Comparison of ENCODE assay signal across 9 mouse cellular contexts in genomic region chr10:41151441-41151840, GRCm38 (mm10).
DNase-seq lines count a peak whose midpoint lies in the region; ATAC-seq and TF ChIP-seq lines count a peak whose summit lies in the region.
"Had no signal": no experiment of that assay in that cellular context is flagged by ENCODE, and none has a peak within 500 bp of the region (broad histone marks: within the 10 kb centered on the region; RNA-seq: fewer than 3 reads in every experiment).

No protein-coding gene starts in this region.

- H3K4me2 ChIP-seq in hindbrain, postnatal 0 days (ENCODE audit: low read depth, low read length), result peak overlapping the region; percentile 33; the same call in 1 of the 2 replicates
- peak overlapping the region; percentile 24; the same call in 1 of the 2 replicates for H3K4me2 ChIP-seq in intestine, embryonic 15.5 days (replicated peaks)

- peak; percentile 65 for DNase-seq in hindbrain, postnatal 0 days (ENCODE audit: low spot score)
- DNase-seq in hindbrain, embryonic 10.5 days (ENCODE audit: low spot score), result no peak
- DNase-seq in ES-CJ7 (ENCODE audit: low read depth, low spot score), result peak; percentile 28
- no peak for DNase-seq in thymus, postnatal 4 days
- no peak for DNase-seq in layer of hippocampus, adult 9-10 months (ENCODE audit: low spot score)
- DNase-seq: adrenal gland, postnatal 36 days; thymus, adult 2 months had no signal

- no peaks in the 10 kb centered on the region for H3K79me3 ChIP-seq in C2C12 (ENCODE audit: low read depth)

- no peaks in the 10 kb centered on the region for H3K27me3 ChIP-seq in hindbrain, postnatal 0 days (ENCODE audit: insufficient read depth, low read length)
- peaks cover 16% of the 10 kb centered on the region; the same call in 1 of the 2 replicates for H3K27me3 ChIP-seq in hindbrain, embryonic 10.5 days (ENCODE audit: insufficient read depth, poor library complexity, severe bottlenecking)
- peaks cover 17% of the 10 kb centered on the region for H3K27me3 ChIP-seq in C2C12 (ENCODE audit: control insufficient read depth, insufficient read depth, insufficient read length)
- H3K27me3 ChIP-seq in intestine, embryonic 15.5 days (replicated peaks), result no peaks in the 10 kb centered on the region

- H3ac ChIP-seq in C2C12 (ENCODE audit: control insufficient read depth, insufficient read length, low read depth), result no peak overlapping the region

- H3K36me3 ChIP-seq in hindbrain, postnatal 0 days (ENCODE audit: insufficient read depth, low read length), result no peaks in the 10 kb centered on the region
- no peaks in the 10 kb centered on the region for H3K36me3 ChIP-seq in hindbrain, embryonic 10.5 days
- H3K36me3 ChIP-seq in C2C12 (ENCODE audit: control insufficient read depth, insufficient read depth), result no peaks in the 10 kb centered on the region
- no peaks in the 10 kb centered on the region for H3K36me3 ChIP-seq in intestine, embryonic 15.5 days

- no peak for ATAC-seq in hindbrain, postnatal 0 days
- no peak for ATAC-seq in intestine, embryonic 15.5 days

- H3K27ac ChIP-seq in hindbrain, postnatal 0 days, result no peak overlapping the region
- H3K27ac ChIP-seq in hindbrain, embryonic 10.5 days, result no peak overlapping the region
- H3K27ac ChIP-seq in intestine, embryonic 15.5 days, result no peak overlapping the region

- no peak for TF ChIP-seq CTCF in hindbrain, postnatal 0 days (IDR thresholded peaks at IDR 0.05; ENCODE audit: low read depth)
- TF ChIP-seq CTCF in C2C12 (IDR thresholded peaks at IDR 0.05; ENCODE audit: control insufficient read depth, insufficient read depth, insufficient read length), result no peak

- H3K4me1 ChIP-seq in hindbrain, postnatal 0 days (ENCODE audit: insufficient read depth, low read length), result peaks cover 11% of the 10 kb centered on the region
- no peaks in the 10 kb centered on the region for H3K4me1 ChIP-seq in hindbrain, embryonic 10.5 days (replicated peaks)
- H3K4me1 ChIP-seq in intestine, embryonic 15.5 days (replicated peaks), result no peaks in the 10 kb centered on the region; the same call in 1 of the 2 replicates

- no peaks in the 10 kb centered on the region for H3K9me3 ChIP-seq in hindbrain, postnatal 0 days (ENCODE audit: low read length)
- no peaks in the 10 kb centered on the region for H3K9me3 ChIP-seq in hindbrain, embryonic 10.5 days
- no peaks in the 10 kb centered on the region for H3K9me3 ChIP-seq in intestine, embryonic 15.5 days

- no peak overlapping the region for H3K4me3 ChIP-seq in hindbrain, postnatal 0 days (ENCODE audit: low read length)
- H3K4me3 ChIP-seq in hindbrain, embryonic 10.5 days, result no peak overlapping the region
- H3K4me3 ChIP-seq in C2C12 (ENCODE audit: insufficient read depth, poor library complexity, severe bottlenecking), result no peak overlapping the region
- H3K4me3 ChIP-seq in intestine, embryonic 15.5 days (replicated peaks), result no peak overlapping the region

- H3K9ac ChIP-seq in hindbrain, postnatal 0 days (replicated peaks; ENCODE audit: low read length), result no peak overlapping the region
- H3K9ac ChIP-seq in intestine, embryonic 15.5 days, result no peak overlapping the region

- no peaks in the 10 kb centered on the region for H3K79me2 ChIP-seq in C2C12 (ENCODE audit: control insufficient read depth, insufficient read depth)

- WGBS in hindbrain, postnatal 0 days, result 44% methylated on average over 18 of the region's 18 CpGs
- 80% methylated on average over 18 of the region's 18 CpGs for WGBS in hindbrain, embryonic 10.5 days
- WGBS in intestine, embryonic 15.5 days, result 50% methylated on average over 18 of the region's 18 CpGs

TF ChIP-seq in C2C12, 6 proteins besides CTCF, POLR2A, EP300 and RAD21:
- TF ChIP-seq FOSL1 (IDR thresholded peaks at IDR 0.05; ENCODE audit: insufficient read depth, low read length, poor library complexity, severe bottlenecking) (no peak), USF1 (IDR thresholded peaks at IDR 0.05; ENCODE audit: low read depth) (peak; percentile 53)

Comparison
In these comparisons a context has a peak if more than half of its experiments do, and no peak if none do; other contexts are left out.
1. DNase-seq: peak in hindbrain, postnatal 0 days (single experiment) and ES-CJ7 (single experiment); none in hindbrain, embryonic 10.5 days (single experiment), thymus, postnatal 4 days (single experiment) and layer of hippocampus, adult 9-10 months (single experiment).